ENCODE assay signal across 8 mouse cellular contexts in genomic region chr1:151499815-151500501, GRCm38 (mm10). TPM values are rescaled to one million over a fixed set of nuclear protein-coding genes. Genes with fewer than 3 reads are reported as not detected.
DNase-seq lines count a peak whose midpoint lies in the region; ATAC-seq and TF ChIP-seq lines count a peak whose summit lies in the region.

No protein-coding gene starts in this region.

- no peak for TF ChIP-seq POLR2A in kidney, adult 2 months (IDR thresholded peaks at IDR 0.05; ENCODE audit: low read depth, low read length)

- peak; percentile 54 for DNase-seq in layer of hippocampus, adult 11-12 months (ENCODE audit: low spot score)
- no peak for DNase-seq in layer of hippocampus, adult 9-10 months (ENCODE audit: low spot score)
- peak; percentile 69 for DNase-seq in embryonic facial prominence, embryonic 11.5 days (ENCODE audit: low spot score)
- peak; percentile 58 to 69 for DNase-seq in heart, adult 18-20 months
- DNase-seq in kidney, adult 2 months: peak; percentile 60
- DNase-seq in spleen, postnatal 14 days (ENCODE audit: low spot score in 2 of 2): peak; percentile 25 to 38

- H3K27me3 ChIP-seq in embryonic facial prominence, embryonic 11.5 days (ENCODE audit: control insufficient read depth, insufficient read depth, low read length): no peaks in the 10 kb centered on the region
- no peaks in the 10 kb centered on the region for H3K27me3 ChIP-seq in kidney, adult 2 months (replicated peaks; ENCODE audit: control insufficient read depth, insufficient read depth, low read length)
- H3K27me3 ChIP-seq in limb, embryonic 15.5 days: no peaks in the 10 kb centered on the region
- no peaks in the 10 kb centered on the region for H3K27me3 ChIP-seq in midbrain, embryonic 16.5 days (ENCODE audit: control insufficient read depth, insufficient read depth, low read depth, low read length)

- peak; percentile 46 for ATAC-seq in embryonic facial prominence, embryonic 11.5 days (replicated peaks; ENCODE audit: insufficient number of reproducible peaks, low FRiP score, low TSS enrichment, low read depth)
- ATAC-seq in limb, embryonic 15.5 days (ENCODE audit: insufficient number of reproducible peaks, low FRiP score, low TSS enrichment, low read depth): no peak
- no peak; the same call in 1 of the 2 replicates for ATAC-seq in midbrain, embryonic 16.5 days

- peak overlapping the region; percentile 42 for H3K4me2 ChIP-seq in embryonic facial prominence, embryonic 11.5 days (ENCODE audit: low read depth, low read length)
- peak overlapping the region; percentile 40 for H3K4me2 ChIP-seq in limb, embryonic 15.5 days
- peak overlapping the region; percentile 65 for H3K4me2 ChIP-seq in midbrain, embryonic 16.5 days (ENCODE audit: low read length)

- H3K9me3 ChIP-seq in embryonic facial prominence, embryonic 11.5 days (replicated peaks; ENCODE audit: control insufficient read depth, low read length): no peaks in the 10 kb centered on the region
- H3K9me3 ChIP-seq in limb, embryonic 15.5 days: no peaks in the 10 kb centered on the region
- H3K9me3 ChIP-seq in midbrain, embryonic 16.5 days (replicated peaks; ENCODE audit: control insufficient read depth, low read length, poor library complexity, severe bottlenecking): no peaks in the 10 kb centered on the region

- TF ChIP-seq CTCF in kidney, adult 2 months (conservative IDR thresholded peaks at IDR 0.05; ENCODE audit: insufficient read depth, insufficient read length, low read depth, low read length): no peak

- H3K4me1 ChIP-seq in embryonic facial prominence, embryonic 11.5 days (ENCODE audit: control insufficient read depth, insufficient read depth, low read length): no peaks in the 10 kb centered on the region
- peaks cover 12% of the 10 kb centered on the region for H3K4me1 ChIP-seq in kidney, adult 2 months (ENCODE audit: control insufficient read depth, insufficient read depth, low read length)
- H3K4me1 ChIP-seq in limb, embryonic 15.5 days: peaks cover 21% of the 10 kb centered on the region
- H3K4me1 ChIP-seq in midbrain, embryonic 16.5 days (ENCODE audit: control insufficient read depth, insufficient read depth, low read length): peaks cover 17% of the 10 kb centered on the region

- peak overlapping the region; percentile 98 for H3K9ac ChIP-seq in embryonic facial prominence, embryonic 11.5 days (replicated peaks; ENCODE audit: low read length)
- H3K9ac ChIP-seq in limb, embryonic 15.5 days: peak overlapping the region; percentile 90
- peak overlapping the region; percentile 86 for H3K9ac ChIP-seq in midbrain, embryonic 16.5 days (ENCODE audit: low read depth, low read length)

- WGBS in embryonic facial prominence, embryonic 11.5 days: under 1% methylated on average over 51 of the region's 59 CpGs
- 2% methylated on average over 57 of the region's 59 CpGs for WGBS in kidney, adult 2 months
- under 1% methylated on average over 57 of the region's 59 CpGs for WGBS in limb, embryonic 15.5 days
- under 1% methylated on average over 37 of the region's 59 CpGs for WGBS in midbrain, embryonic 16.5 days

- H3K4me3 ChIP-seq in embryonic facial prominence, embryonic 11.5 days (ENCODE audit: low read depth, low read length): peak overlapping the region; percentile 96
- H3K4me3 ChIP-seq in kidney, adult 2 months (ENCODE audit: insufficient read depth, low read depth, low read length): peak overlapping the region; percentile 78
- peak overlapping the region; percentile 84 for H3K4me3 ChIP-seq in limb, embryonic 15.5 days
- peak overlapping the region; percentile 89 for H3K4me3 ChIP-seq in midbrain, embryonic 16.5 days (ENCODE audit: low read depth, low read length)

- no peaks in the 10 kb centered on the region for H3K36me3 ChIP-seq in embryonic facial prominence, embryonic 11.5 days (replicated peaks; ENCODE audit: control insufficient read depth, insufficient read depth, low read depth, low read length)
- no peaks in the 10 kb centered on the region for H3K36me3 ChIP-seq in kidney, adult 2 months (ENCODE audit: control insufficient read depth, insufficient read depth, low read length)
- H3K36me3 ChIP-seq in limb, embryonic 15.5 days: no peaks in the 10 kb centered on the region
- H3K36me3 ChIP-seq in midbrain, embryonic 16.5 days (ENCODE audit: control insufficient read depth, insufficient read depth, low read length): no peaks in the 10 kb centered on the region

- peak overlapping the region; percentile 98 for H3K27ac ChIP-seq in embryonic facial prominence, embryonic 11.5 days (replicated peaks; ENCODE audit: low read depth, low read length)
- peak overlapping the region; percentile 58; the same call in 1 of the 2 replicates for H3K27ac ChIP-seq in kidney, adult 2 months (ENCODE audit: insufficient read depth, low read depth, low read length)
- peak overlapping the region; percentile 98 for H3K27ac ChIP-seq in limb, embryonic 15.5 days
- H3K27ac ChIP-seq in midbrain, embryonic 16.5 days (ENCODE audit: low read length): peak overlapping the region; percentile 90

RNA-seq across cellular contexts. Expression of gene Rnf2, which starts 0.8 kb away (rescaled TPM):
- 140 and 160 TPM in 2 replicates for polyA plus RNA-seq in embryonic facial prominence, embryonic 11.5 days (2014; fragmentation: Nextera tagmentation; extraction: Ambion mirVana)
- 10 to 100 TPM; 14.7 to 15.3 TPM for total RNA-seq in heart, adult 18-20 months (2021)
- 13.8 and 16.4 TPM in 2 replicates for polyA plus RNA-seq in kidney, adult 2 months (2012; rRNA removed)
- 86.6 and 92.0 TPM in 2 replicates for polyA plus RNA-seq in limb, embryonic 15.5 days (2015; fragmentation: Nextera tagmentation; extraction: Ambion mirVana)
- polyA plus RNA-seq in midbrain, embryonic 16.5 days (2015; fragmentation: Nextera tagmentation; extraction: Ambion mirVana): 106 and 118 TPM in 2 replicates
